Mouse (Mus musculus) CH12.LX (cell line): ENCODE data around the gene Csad.

Experiments
- MYC ChIP-seq: IDR thresholded peaks from 2 replicates; pipeline ENCODE4 v1.6.1; 2011; ENCODE audit warnings: low read depth, mild to moderate bottlenecking, improper control_type of control experiment, low read length
- POLR2A ChIP-seq: IDR thresholded peaks from 2 replicates; pipeline ENCODE4 v1.6.1; 2011; ENCODE audit warnings: low read depth, mild to moderate bottlenecking, improper control_type of control experiment, low read length
- SMC3 ChIP-seq: IDR thresholded peaks from 2 replicates; pipeline ENCODE4 v1.6.1; 2011; ENCODE audit warnings: low read depth, low read length, improper control_type of control experiment
- ZMIZ1 ChIP-seq: IDR thresholded peaks from 2 replicates; pipeline ENCODE4 v1.6.1; 2012; ENCODE audit warnings: low read depth, mild to moderate bottlenecking, inconsistent platforms, low read length, improper control_type of control experiment

DNA sequence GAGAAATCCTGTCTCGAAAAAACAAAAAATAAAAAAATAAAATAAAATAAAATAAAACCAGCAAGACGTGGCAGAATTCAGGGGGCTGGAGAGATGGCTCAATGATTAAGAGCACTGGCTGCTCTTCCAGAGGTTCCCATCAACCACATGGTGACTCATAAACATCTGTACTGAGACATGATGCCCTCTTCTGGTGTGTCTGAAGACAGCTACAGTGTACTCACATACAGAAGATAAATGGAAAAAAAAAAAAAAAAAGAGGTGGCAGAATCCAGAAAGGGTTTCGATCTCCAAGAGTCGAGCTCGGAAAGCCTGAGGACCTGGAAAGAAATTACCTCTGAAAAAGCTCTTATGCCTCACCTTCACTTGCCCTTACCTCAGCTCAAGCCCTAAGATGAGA is 63.4 kb downstream of the Csad start:
- TF ChIP-seq ZMIZ1 (no peak), POLR2A (no peak), SMC3 (no peak), MYC (no peak)
